Mouse (Mus musculus) kidney, postnatal 25 days (tissue): Measurements from ENCODE around the gene Akr1b8.
"Not testable (repeated sequence)": the region's sequence is repeated elsewhere in the genome, so short reads cannot be mapped to it uniquely, and the experiment has no call there.

Experiments
- DNase-seq, 2 experiments: peaks; one replicate each; pipeline ENCODE4 v3.0.0; 2021; ENCODE audit warnings: mixed read lengths in 2 of 2

Akr1b8 gene

GRCm38 (mm10) chr6:34350037-34350699 is 3.8 kb upstream of the Akr1b8 start:
- no peak for DNase-seq

DNA sequence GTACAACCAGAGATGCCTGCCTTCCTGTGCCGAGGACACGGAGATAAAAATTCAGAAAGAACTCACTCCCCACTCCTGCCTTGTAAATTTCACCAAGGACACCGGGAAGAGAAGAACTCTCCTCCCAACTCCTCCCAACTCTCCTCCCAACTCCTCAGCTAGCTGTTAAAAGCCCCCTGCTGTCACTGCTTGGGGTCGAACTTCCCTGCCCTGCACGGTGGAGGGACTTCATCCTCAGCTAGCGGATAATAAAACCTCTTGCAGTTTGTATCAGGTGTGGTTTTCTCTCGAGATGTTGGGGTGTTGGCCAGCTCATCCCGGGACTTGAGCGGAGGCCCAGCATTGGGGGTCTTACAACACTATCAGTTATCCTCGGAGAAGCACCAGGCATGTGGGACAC is 2.4 kb upstream of the Akr1b8 start:
- DNase-seq: not testable (repeated sequence)

DNA sequence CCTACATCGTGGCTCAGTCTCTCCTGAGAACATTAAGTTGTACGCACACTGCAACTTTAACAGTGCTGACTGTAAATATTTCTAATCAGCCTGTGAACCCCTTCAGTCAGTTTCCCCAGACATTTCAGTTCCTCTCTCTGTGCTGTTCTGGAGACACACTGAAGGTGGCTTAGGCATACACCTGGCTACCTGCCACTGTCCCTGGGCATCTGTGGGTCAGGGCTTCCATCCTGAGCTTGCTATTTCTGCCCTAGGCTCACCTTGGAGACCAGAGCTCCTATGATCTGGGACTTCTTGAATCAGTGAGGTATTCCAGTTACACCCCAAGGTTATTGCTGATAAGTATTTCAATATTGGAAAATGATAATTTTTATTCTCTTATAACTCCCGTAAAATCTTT is 1.5 kb upstream of the Akr1b8 start:
- no peak for DNase-seq

GRCm38 (mm10) chr6:34354354-34355348 is 732 bp downstream of the Akr1b8 start:
- DNase-seq: no peak

- DNase-seq: no peak
These were observed 1.4 kb downstream of the Akr1b8 start for GRCm38 (mm10) chr6:34355349-34355747.

DNA sequence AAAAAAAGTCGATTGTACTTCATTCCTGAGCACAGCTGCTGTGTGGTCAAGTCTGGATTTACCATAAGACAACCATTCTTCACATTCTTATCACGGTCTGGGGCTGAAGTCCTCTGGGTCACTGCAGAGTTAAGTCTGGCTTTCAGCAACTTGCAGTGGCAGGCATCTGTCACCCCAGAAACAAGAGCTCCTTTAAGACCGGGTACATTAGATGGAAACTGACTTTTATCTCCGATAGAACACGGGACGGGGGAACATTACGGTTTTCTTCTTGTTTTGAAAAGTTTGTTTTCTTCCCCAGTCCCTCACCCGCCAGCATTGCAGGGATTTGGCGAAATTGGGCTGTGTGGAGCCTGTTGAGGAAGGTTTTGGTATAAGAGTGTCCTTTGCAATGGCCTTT is 1.9 kb downstream of the Akr1b8 start:
- DNase-seq: no peak

DNA sequence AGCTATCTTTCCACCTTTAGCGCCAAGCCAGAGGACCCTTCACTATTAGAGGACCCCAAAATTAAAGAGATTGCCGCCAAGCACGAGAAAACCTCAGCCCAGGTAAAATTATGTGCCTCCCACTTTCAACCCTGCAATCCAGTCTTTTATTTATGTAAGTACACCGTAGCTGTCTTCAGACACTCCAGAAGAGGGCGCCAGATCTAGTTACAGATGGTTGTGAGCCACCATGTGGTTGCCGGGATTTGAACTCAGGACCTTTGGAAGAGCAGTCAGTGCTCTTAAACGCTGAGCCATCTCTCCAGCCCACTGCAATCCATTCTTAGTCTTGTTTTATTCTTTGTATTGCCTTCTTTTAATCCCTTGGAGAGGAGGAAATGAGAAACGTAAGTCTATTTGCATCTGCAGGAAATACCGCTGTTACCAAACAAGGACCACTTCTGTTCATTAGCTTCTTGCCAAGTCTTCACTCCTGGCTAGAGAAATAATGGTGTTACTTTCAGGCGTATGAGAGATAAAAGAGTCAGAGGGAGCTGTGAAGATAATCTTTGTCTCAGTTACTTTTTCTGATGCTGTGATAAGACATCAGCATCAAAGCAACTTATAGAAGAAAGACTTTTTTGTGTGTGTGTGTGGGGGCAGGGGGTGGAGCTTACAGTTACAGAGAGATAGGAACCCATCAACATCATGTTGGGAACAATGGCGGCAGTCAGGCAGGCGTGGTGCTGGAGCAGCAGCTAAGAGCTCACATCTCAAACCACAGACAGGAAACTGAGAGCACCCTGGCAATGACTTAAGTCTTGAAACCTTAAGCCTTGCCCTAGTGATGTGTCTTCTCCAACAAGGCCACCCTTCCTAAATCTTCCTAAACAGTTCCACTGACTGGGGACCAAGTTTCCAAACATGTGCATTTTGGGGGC is 10.6 kb downstream of the Akr1b8 start:
- DNase-seq: no peak

GRCm38 (mm10) chr6:34367998-34368397 is 14.1 kb downstream of the Akr1b8 start:
- no peak for DNase-seq

GRCm38 (mm10) chr6:34370081-34370480 is 16.2 kb downstream of the Akr1b8 start:
- DNase-seq: no peak

GRCm38 (mm10) chr6:34371700-34372351 is 17.9 kb downstream of the Akr1b8 start:
- peak; percentile 75 to 89 for DNase-seq

- DNase-seq: no peak
These were observed 19.9 kb downstream of the Akr1b8 start for GRCm38 (mm10) chr6:34373841-34374240.

DNA sequence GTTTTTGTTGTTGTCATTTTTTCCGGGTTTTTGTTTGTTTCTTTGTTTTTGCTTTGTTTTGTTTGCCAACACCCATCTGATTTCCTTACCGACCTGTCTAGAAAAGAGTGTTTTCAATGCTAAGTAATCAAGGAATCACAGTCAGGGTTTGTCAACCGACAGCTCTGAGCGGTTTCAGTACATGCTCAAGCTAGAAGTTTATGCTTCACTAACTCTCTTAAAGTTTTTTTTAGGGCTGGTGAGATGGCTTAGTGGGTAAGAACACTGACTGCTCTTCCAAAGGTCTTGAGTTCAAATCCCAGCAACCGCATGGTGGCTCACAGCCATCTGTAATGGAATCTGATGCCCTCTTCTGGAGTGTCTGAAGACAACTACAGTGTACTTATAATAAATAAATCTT is 22.0 kb downstream of the Akr1b8 start:
- not testable (repeated sequence) for DNase-seq

DNA sequence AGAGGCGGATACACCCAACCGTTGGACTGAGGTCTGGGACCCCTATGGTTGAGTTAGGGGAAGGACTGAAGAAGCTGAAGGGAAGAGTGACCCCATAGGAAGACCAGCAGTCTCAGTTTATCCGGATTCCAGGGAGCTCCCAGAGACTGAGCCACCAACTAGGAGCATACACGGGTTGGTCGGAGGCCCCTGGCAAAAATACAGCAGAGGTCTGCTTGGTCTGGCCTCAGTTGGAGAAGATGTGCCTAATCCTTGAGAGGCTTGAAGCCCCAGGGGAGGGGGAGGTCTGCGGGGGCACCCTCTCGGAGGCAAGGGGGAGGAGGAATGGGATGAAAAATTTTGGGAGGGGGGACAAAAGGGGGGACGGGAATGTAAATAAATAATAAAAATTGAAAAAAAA is 29.5 kb downstream of the Akr1b8 start:
- DNase-seq: no peak

GRCm38 (mm10) chr6:34384110-34384661 is 30.3 kb downstream of the Akr1b8 start, which contains the start of gene Akr1b10:
Gene Akr1b10 (plus strand): TSS chr6:34384218.
- peak; percentile 88 to 92 for DNase-seq

DNA sequence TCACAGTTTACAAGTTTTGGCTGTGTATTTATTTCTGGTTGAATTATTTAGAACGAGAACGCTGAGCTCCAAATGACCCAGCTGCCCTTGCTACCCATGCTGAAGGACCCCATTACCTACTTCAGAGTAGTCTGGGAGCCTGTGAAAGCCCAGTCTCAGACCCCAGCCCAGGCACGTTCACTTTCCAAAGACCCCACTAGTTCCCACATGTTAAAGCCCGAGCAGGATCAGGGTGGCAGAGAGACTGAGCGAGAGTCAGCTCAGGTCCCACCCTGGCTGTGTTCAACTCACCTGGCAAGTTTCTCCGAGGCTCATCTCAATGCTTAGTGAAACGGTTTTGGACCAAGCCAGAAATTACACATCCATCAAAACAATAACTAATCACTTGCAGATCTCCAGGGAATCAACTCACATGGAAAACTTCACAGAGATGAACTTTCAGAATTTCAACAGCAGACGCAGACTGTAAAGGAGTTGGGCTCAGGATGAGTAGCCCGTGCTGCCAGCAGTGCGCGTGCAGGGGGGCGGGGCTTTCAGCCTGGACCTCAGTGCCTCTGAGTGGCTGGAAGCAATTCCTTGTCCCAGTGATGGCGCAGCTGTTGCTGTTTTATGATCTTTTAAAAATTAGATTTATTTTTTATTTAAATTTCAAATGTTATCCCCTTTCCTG is 30.9 kb downstream of the Akr1b8 start:
- peak; percentile 79 to 83 for DNase-seq

DNA sequence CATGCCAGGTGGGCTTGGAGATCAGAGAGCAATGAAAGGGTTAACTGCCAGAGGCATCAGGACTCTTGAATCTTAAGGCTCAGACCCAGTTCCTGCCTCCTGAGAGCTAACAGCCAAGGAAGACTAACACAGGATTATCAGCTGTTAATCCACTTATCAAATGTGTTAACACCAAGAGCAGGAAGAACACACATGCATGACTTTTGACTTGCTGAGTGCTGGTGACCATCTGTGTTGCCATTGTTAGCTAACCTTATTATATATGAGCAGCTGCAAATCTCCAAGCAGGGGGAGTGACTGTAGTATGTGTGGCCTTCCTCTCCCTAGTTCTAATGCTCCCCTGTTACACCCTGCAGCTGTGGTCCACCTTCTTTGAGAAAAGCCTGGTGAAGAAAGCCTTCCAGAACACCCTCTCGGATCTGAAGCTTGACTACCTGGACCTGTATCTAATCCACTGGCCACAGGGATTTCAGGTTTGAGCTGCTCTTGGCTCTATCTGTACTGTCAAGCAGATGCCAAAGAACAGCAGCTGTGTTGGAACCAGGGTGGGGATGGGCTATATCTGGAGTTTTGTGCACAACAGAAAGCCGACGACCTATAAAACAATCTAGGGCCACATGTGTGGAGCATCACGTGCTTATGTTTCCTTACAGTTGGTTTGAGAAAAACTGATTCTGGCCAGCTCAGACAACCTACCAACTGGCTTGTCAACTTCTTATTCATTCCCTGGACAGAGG is 34.7 kb downstream of the Akr1b8 start:
- no peak for DNase-seq

- DNase-seq: no peak
These were observed 42.0 kb downstream of the Akr1b8 start for GRCm38 (mm10) chr6:34395897-34396296.

DNA sequence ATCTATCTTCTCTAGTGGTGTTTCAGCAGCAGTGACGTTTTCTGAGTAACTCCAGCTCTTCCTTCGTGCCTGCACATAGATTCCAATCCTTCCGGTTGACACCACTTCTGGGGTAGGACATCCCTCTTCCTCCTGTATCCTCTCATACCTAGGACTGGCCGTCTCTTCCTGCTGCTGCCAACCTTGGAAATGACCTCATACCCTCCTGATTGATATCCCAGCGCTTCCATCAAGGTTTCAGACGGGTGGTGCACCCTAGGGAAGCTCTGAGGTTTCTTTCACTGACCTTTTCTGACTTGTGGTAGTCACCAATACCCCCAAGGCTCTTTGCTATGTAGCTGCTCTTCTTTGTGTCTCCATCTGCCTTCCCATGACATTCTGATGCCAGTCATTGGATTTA is 44.5 kb downstream of the Akr1b8 start:
- no peak for DNase-seq

DNA sequence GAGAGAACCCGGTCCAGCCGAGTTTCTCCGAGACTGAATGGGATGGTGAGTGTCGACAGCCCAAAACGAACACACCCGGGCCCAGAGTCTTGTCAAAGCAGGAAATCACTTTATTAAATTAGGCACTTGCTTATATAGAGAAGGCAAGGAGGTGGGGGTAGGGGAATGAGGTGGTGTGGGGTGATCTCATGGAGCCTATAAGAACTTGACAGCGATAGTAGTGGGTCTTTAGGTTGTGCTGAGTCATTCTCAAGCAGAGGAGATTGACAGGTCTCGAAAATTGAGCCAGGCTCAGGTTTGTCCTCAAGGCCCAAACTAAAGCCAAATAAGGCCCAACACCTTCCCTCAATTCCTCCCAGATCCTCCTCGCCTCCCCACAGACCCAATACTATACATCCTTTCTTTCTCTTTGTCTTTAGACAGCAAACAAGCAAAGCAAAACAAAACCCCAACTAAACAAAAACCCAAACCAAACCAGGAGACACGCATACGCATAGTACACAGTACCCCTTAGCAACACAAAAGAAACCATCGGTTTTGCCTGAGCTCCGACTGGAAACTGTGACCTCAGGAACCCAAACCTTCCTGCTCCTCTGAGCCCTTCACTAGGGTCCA is 45.8 kb downstream of the Akr1b8 start:
- no peak for DNase-seq

DNA sequence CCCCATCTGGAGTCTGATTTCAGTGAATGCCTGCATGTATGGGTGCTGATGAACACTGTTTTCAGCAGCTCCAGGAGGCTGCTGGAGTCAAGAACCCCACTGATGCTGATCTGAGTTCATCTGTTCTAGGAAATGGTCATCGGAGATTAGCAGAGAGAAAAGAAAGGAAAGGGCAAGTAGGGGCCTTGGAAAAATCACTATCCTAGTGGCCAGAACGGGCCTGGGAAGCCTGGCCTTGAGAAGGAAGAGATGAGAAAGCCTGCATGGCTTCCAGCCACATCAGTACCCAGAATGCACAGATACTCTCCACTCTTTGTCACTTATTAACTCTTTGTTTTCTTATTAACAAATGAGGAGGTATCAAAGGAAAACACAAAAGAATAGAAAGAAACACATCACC is 46.8 kb downstream of the Akr1b8 start:
- no peak for DNase-seq
